Mouse (Mus musculus) forebrain, postnatal 0 days (tissue): Measurements from ENCODE around the gene Uvrag. TPM values are rescaled to one million over a fixed set of nuclear protein-coding genes. Genes with fewer than 3 reads are reported as not detected.
A peak's percentile ranks its signal among the peaks of the same experiment; 100 is the strongest.

Source experiments
- ATAC-seq: fragments of 200-750 bp; cut with Nextera tagmentation; 2 replicates; pipeline ENCODE4 v1.8.0; 2017; ENCODE audit warnings: mild to moderate bottlenecking, moderate library complexity
- DNase-seq: peaks from one replicate; pipeline ENCODE4 v3.0.0-alpha.2; 2015
- H3K27ac ChIP-seq: fragments of 300-500 bp; sonication (generic); 2 replicates; pipeline ENCODE4 v1.5.1; 2014; ENCODE audit warnings: low read depth, mild to moderate bottlenecking, antibody characterized with exemption, low read length, moderate library complexity, mixed read lengths
- H3K27me3 ChIP-seq: fragments of 300-500 bp; sonication (generic); 2 replicates; pipeline ENCODE4 v1.6.1; 2014; ENCODE audit warnings: mild to moderate bottlenecking, low read length, mixed read lengths; ENCODE audit not compliant: insufficient read depth
- H3K36me3 ChIP-seq: fragments of 300-500 bp; sonication (generic); 2 replicates; pipeline ENCODE4 v1.6.1; 2014; ENCODE audit warnings: mild to moderate bottlenecking, moderate library complexity; ENCODE audit not compliant: insufficient read depth
- H3K4me1 ChIP-seq: fragments of 300-500 bp; sonication (generic); 2 replicates; pipeline ENCODE4 v1.6.1; 2014; ENCODE audit warnings: antibody characterized with exemption; ENCODE audit not compliant: insufficient read depth
- H3K4me2 ChIP-seq: fragments of 300-500 bp; sonication (generic); 2 replicates; pipeline ENCODE4 v1.6.1; 2014; ENCODE audit warnings: low read depth, mild to moderate bottlenecking, moderate library complexity
- H3K4me3 ChIP-seq: fragments of 300-500 bp; sonication (generic); 2 replicates; pipeline ENCODE4 v1.5.1; 2014; ENCODE audit warnings: low read depth, low read length, mixed read lengths
- H3K9ac ChIP-seq: fragments of 300-500 bp; sonication (generic); 2 replicates; pipeline ENCODE4 v1.6.1; 2014; ENCODE audit warnings: mild to moderate bottlenecking
- H3K9me3 ChIP-seq: fragments of 300-500 bp; sonication (generic); 2 replicates; pipeline ENCODE4 v1.6.1; 2016; ENCODE audit warnings: low read length
- CTCF ChIP-seq: sonication (generic); IDR thresholded peaks from 2 replicates; pipeline ENCODE4 v1.5.1; 2016; ENCODE audit warnings: antibody characterized with exemption, control low read depth, low read depth
- WGBS: fragments of 180-500 bp; shearing (Covaris S2); extraction: QIAGEN DNeasy Blood & Tissue Kit; methylation state at CpG from one replicate; pipeline ENCODE4 v1.1.7; 2014; 5-methylcytosine and 5-hydroxymethylcytosine counted together
- polyA plus RNA-seq: library from polyadenylated mRNA; unstranded; fragments of >200 nt; fragmentation: Nextera tagmentation; extraction: Ambion mirVana; gene quantifications from 2 replicates; pipeline ENCODE4 v1.2.1, GENCODE M21; 2015
- total RNA-seq: library from RNA; depleted of rRNA; stranded (reverse); fragments of >200 nt; gene quantifications from 2 replicates; pipeline ENCODE4 v1.2.3, GENCODE M21; 2014

Gene Uvrag
- total and polyA plus RNA-seq, 2 experiments from 2014 or later, result 18.6 to 18.8 TPM

- H3K27ac ChIP-seq, result no peak overlapping the region
- ATAC-seq (no peak), DNase-seq (no peak)
- no peaks in the 10 kb centered on the region for H3K36me3 ChIP-seq
- no peaks in the 10 kb centered on the region for H3K27me3 ChIP-seq
- no peak overlapping the region for H3K4me2 ChIP-seq
- no peaks in the 10 kb centered on the region for H3K4me1 ChIP-seq
- WGBS, result 77% methylated on average over 7 of the region's 7 CpGs
- H3K4me3 ChIP-seq, result no peak overlapping the region
- no peak overlapping the region for H3K9ac ChIP-seq
- no peaks in the 10 kb centered on the region for H3K9me3 ChIP-seq
- TF ChIP-seq CTCF, result no peak
These were observed 79.8 kb downstream of the Uvrag start for GRCm38 (mm10) chr7:99061056-99061680.

GRCm38 (mm10) chr7:99060476-99060875, 80.5 kb downstream of the Uvrag start:
- Histone ChIP-seq H3K4me3 (no peak overlapping the region), H3K27ac (no peak overlapping the region), H3K4me2 (no peak overlapping the region), H3K27me3 (no peaks in the 10 kb centered on the region), H3K4me1 (no peaks in the 10 kb centered on the region), H3K9ac (no peak overlapping the region), H3K36me3 (no peaks in the 10 kb centered on the region), H3K9me3 (no peaks in the 10 kb centered on the region)
- DNase-seq (no peak), ATAC-seq (no peak)
- 84% methylated on average over 5 of the region's 5 CpGs for WGBS
- no peak for TF ChIP-seq CTCF

GRCm38 (mm10) chr7:99059934-99060333, 81.0 kb downstream of the Uvrag start:
- 89% methylated on average over 8 of the region's 8 CpGs for WGBS
- Histone ChIP-seq H3K27me3 (no peaks in the 10 kb centered on the region), H3K36me3 (no peaks in the 10 kb centered on the region), H3K9ac (no peak overlapping the region), H3K4me3 (no peak overlapping the region), H3K4me2 (no peak overlapping the region), H3K9me3 (no peaks in the 10 kb centered on the region), H3K27ac (no peak overlapping the region), H3K4me1 (no peaks in the 10 kb centered on the region)
- TF ChIP-seq CTCF, result no peak
- ATAC-seq (no peak), DNase-seq (no peak)

- no peak for ATAC-seq
- no peak for DNase-seq
- Histone ChIP-seq H3K9me3 (no peaks in the 10 kb centered on the region), H3K4me1 (no peaks in the 10 kb centered on the region), H3K4me2 (no peak overlapping the region), H3K36me3 (no peaks in the 10 kb centered on the region), H3K4me3 (no peak overlapping the region), H3K9ac (no peak overlapping the region), H3K27me3 (no peaks in the 10 kb centered on the region), H3K27ac (no peak overlapping the region)
- WGBS, result 88% methylated on average over 17 of the region's 17 CpGs
- TF ChIP-seq CTCF, result no peak
These were observed 83.8 kb downstream of the Uvrag start for GRCm38 (mm10) chr7:99057053-99057630.

GRCm38 (mm10) chr7:99053626-99054025, 87.3 kb downstream of the Uvrag start:
- TF ChIP-seq CTCF, result no peak
- Histone ChIP-seq H3K4me2 (no peak overlapping the region), H3K4me3 (no peak overlapping the region), H3K27ac (no peak overlapping the region), H3K4me1 (peaks cover 3% of the 10 kb centered on the region), H3K9me3 (no peaks in the 10 kb centered on the region), H3K27me3 (no peaks in the 10 kb centered on the region), H3K36me3 (no peaks in the 10 kb centered on the region), H3K9ac (no peak overlapping the region)
- WGBS, result 86% methylated on average over 4 of the region's 4 CpGs
- ATAC-seq (no peak), DNase-seq (no peak)

GRCm38 (mm10) chr7:99052471-99053241, 88.3 kb downstream of the Uvrag start:
- Histone ChIP-seq H3K4me1 (peaks cover 3% of the 10 kb centered on the region), H3K27ac (no peak overlapping the region), H3K9me3 (no peaks in the 10 kb centered on the region), H3K9ac (no peak overlapping the region), H3K27me3 (no peaks in the 10 kb centered on the region), H3K4me2 (no peak overlapping the region), H3K4me3 (no peak overlapping the region), H3K36me3 (no peaks in the 10 kb centered on the region)
- 90% methylated on average over 6 of the region's 6 CpGs for WGBS
- TF ChIP-seq CTCF, result no peak
- no peak for DNase-seq
- no peak for ATAC-seq

- WGBS, result 28% methylated on average over 1 of the region's 1 CpGs
- H3K4me1 ChIP-seq, result peaks cover 10% of the 10 kb centered on the region
- DNase-seq (peak; percentile 63), ATAC-seq (no peak)
- no peaks in the 10 kb centered on the region for H3K27me3 ChIP-seq
- H3K4me3 ChIP-seq, result no peak overlapping the region
- no peak overlapping the region for H3K4me2 ChIP-seq
- peak overlapping the region; percentile 45; the same call in 1 of the 2 replicates for H3K27ac ChIP-seq
- no peak overlapping the region for H3K9ac ChIP-seq
- TF ChIP-seq CTCF, result no peak
- H3K9me3 ChIP-seq, result no peaks in the 10 kb centered on the region
- H3K36me3 ChIP-seq, result no peaks in the 10 kb centered on the region
These were observed 90.1 kb downstream of the Uvrag start for GRCm38 (mm10) chr7:99050882-99051281.
